Mouse (Mus musculus) hindbrain, embryonic 12.5 days (tissue): ENCODE data around the gene Sirt1. TPM values are rescaled to one million over a fixed set of nuclear protein-coding genes. Genes with fewer than 3 reads are reported as not detected.
A peak's percentile ranks its signal among the peaks of the same experiment; 100 is the strongest.
"Not testable (repeated sequence)": the region's sequence is repeated elsewhere in the genome, so short reads cannot be mapped to it uniquely, and the experiment has no call there.

Experiments
- ATAC-seq: fragments of 200-750 bp; cut with Nextera tagmentation; 2 replicates; pipeline ENCODE4 v1.8.0; 2017; ENCODE audit warnings: moderate TSS enrichment; ENCODE audit not compliant: low FRiP score
- H3K27ac ChIP-seq: fragments of 300-500 bp; sonication (generic); 2 replicates; pipeline ENCODE4 v1.5.1; 2016; ENCODE audit warnings: mild to moderate bottlenecking
- H3K27me3 ChIP-seq: fragments of 300-500 bp; sonication (generic); 2 replicates; pipeline ENCODE4 v1.6.1; 2016; ENCODE audit warnings: mild to moderate bottlenecking
- H3K36me3 ChIP-seq: fragments of 300-500 bp; sonication (generic); 2 replicates; pipeline ENCODE4 v1.6.1; 2016; ENCODE audit warnings: mild to moderate bottlenecking
- H3K4me1 ChIP-seq: fragments of 300-500 bp; sonication (generic); 2 replicates; pipeline ENCODE4 v1.6.1; 2016
- H3K4me2 ChIP-seq: fragments of 300-500 bp; sonication (generic); replicated peaks from 2 replicates; pipeline ENCODE4 v1.6.1; 2016; ENCODE audit warnings: mild to moderate bottlenecking
- H3K4me3 ChIP-seq: fragments of 300-500 bp; sonication (generic); 2 replicates; pipeline ENCODE4 v1.5.1; 2016; ENCODE audit warnings: mild to moderate bottlenecking
- H3K9ac ChIP-seq: fragments of 300-500 bp; sonication (generic); 2 replicates; pipeline ENCODE4 v1.6.1; 2016; ENCODE audit warnings: mild to moderate bottlenecking, moderate library complexity
- H3K9me3 ChIP-seq: fragments of 300-500 bp; sonication (generic); replicated peaks from 2 replicates; pipeline ENCODE4 v1.6.1; 2016; ENCODE audit warnings: mild to moderate bottlenecking
- whole genome bisulfite sequencing: fragments of 180-500 bp; shearing (Covaris S2); methylation state at CpG from one replicate; pipeline ENCODE4 v1.1.7; 2016; 5-methylcytosine and 5-hydroxymethylcytosine counted together
- polyA plus RNA-seq: library from polyadenylated mRNA; unstranded; fragments of >200 nt; fragmentation: Nextera tagmentation; extraction: Ambion mirVana; gene quantifications from 2 replicates; pipeline ENCODE4 v1.2.1, GENCODE M21; 2016

Sirt1 gene
- polyA plus RNA-seq, 1 experiment from 2014 or later: 8.6 TPM

GRCm38 (mm10) chr10:63382372-63383279 lies 1.1 kb upstream of the Sirt1 start, which contains the start of gene Dnajc12:
Gene Dnajc12 (plus strand): TSS chr10:63382443.
- Histone ChIP-seq H3K36me3 (no peaks in the 10 kb centered on the region), H3K9me3 (no peaks in the 10 kb centered on the region), H3K4me3 (peak within 1 kb of the TSS; percentile 50), H3K27me3 (peaks cover 8% of the 10 kb centered on the region; the same call in 1 of the 2 replicates), H3K9ac (peak within 1 kb of the TSS; percentile 61), H3K4me2 (peak within 1 kb of the TSS; percentile 83), H3K27ac (no peak within 1 kb of the TSS; the same call in 1 of the 2 replicates), H3K4me1 (peaks cover 7% of the 10 kb centered on the region; the same call in 1 of the 2 replicates)
- ATAC-seq: peak; percentile 94
- WGBS: 1% methylated on average over 28 of the region's 28 CpGs

GRCm38 (mm10) chr10:63378948-63379680 lies 2.4 kb downstream of the Sirt1 start:
- 71% methylated on average over 6 of the region's 6 CpGs for WGBS

GRCm38 (mm10) chr10:63377468-63377867 lies 4.0 kb downstream of the Sirt1 start:
- Histone ChIP-seq H3K9me3 (no peaks in the 10 kb centered on the region), H3K4me1 (peaks cover 7% of the 10 kb centered on the region; the same call in 1 of the 2 replicates), H3K4me3 (no peak overlapping the region), H3K27me3 (peaks cover 8% of the 10 kb centered on the region; the same call in 1 of the 2 replicates), H3K27ac (no peak overlapping the region), H3K36me3 (no peaks in the 10 kb centered on the region), H3K9ac (no peak overlapping the region), H3K4me2 (no peak overlapping the region)
- ATAC-seq: no peak
- WGBS: 25% methylated on average over 9 of the region's 9 CpGs

More at GRCm38 (mm10) chr10:63378948-63379680, 2.4 kb downstream of the Sirt1 start:
- Histone ChIP-seq H3K27me3 (peaks cover 8% of the 10 kb centered on the region; the same call in 1 of the 2 replicates), H3K4me2 (no peak overlapping the region), H3K9ac (no peak overlapping the region), H3K36me3 (no peaks in the 10 kb centered on the region), H3K4me1 (peaks cover 7% of the 10 kb centered on the region; the same call in 1 of the 2 replicates), H3K9me3 (no peaks in the 10 kb centered on the region), H3K27ac (no peak overlapping the region), H3K4me3 (no peak overlapping the region)
- ATAC-seq: no peak

GRCm38 (mm10) chr10:63376303-63376702 lies 5.2 kb downstream of the Sirt1 start:
- Histone ChIP-seq H3K4me3 (no peak overlapping the region), H3K27ac (no peak overlapping the region), H3K4me2 (no peak overlapping the region), H3K9me3 (no peaks in the 10 kb centered on the region), H3K27me3 (0 out of 2 replicates have a peak, but pooled peaks cover 2% of the 10 kb centered on the region), H3K36me3 (no peaks in the 10 kb centered on the region), H3K4me1 (peaks cover under 1% of the 10 kb centered on the region; the same call in 1 of the 2 replicates), H3K9ac (no peak overlapping the region)
- ATAC-seq: no peak
- WGBS: 91% methylated on average over 5 of the region's 5 CpGs

- H3K9ac ChIP-seq: no peak overlapping the region
- H3K36me3 ChIP-seq: no peaks in the 10 kb centered on the region
- H3K27ac ChIP-seq: no peak overlapping the region
- 86% methylated on average over 3 of the region's 3 CpGs for WGBS
- no peak overlapping the region for H3K4me3 ChIP-seq
- no peaks in the 10 kb centered on the region for H3K27me3 ChIP-seq
- H3K9me3 ChIP-seq: no peaks in the 10 kb centered on the region
- H3K4me1 ChIP-seq: no peaks in the 10 kb centered on the region
- ATAC-seq: no peak
- no peak overlapping the region for H3K4me2 ChIP-seq
These were observed 13.5 kb downstream of the Sirt1 start for GRCm38 (mm10) chr10:63368041-63368440.

GRCm38 (mm10) chr10:63367386-63367785 lies 14.1 kb downstream of the Sirt1 start:
- no peak overlapping the region for H3K9ac ChIP-seq
- no peaks in the 10 kb centered on the region for H3K9me3 ChIP-seq
- H3K27ac ChIP-seq: no peak overlapping the region
- no peaks in the 10 kb centered on the region for H3K27me3 ChIP-seq
- H3K4me2 ChIP-seq: no peak overlapping the region
- H3K36me3 ChIP-seq: no peaks in the 10 kb centered on the region
- no peak overlapping the region for H3K4me3 ChIP-seq
- no peaks in the 10 kb centered on the region for H3K4me1 ChIP-seq
- no peak for ATAC-seq
- WGBS: 78% methylated on average over 6 of the region's 6 CpGs

- 66% methylated on average over 7 of the region's 7 CpGs for WGBS
- no peak overlapping the region for H3K4me3 ChIP-seq
These were observed 15.5 kb downstream of the Sirt1 start for GRCm38 (mm10) chr10:63365918-63366455.

GRCm38 (mm10) chr10:63360502-63360901 lies 21.0 kb downstream of the Sirt1 start:
- Histone ChIP-seq H3K9ac (no peak overlapping the region), H3K4me3 (no peak overlapping the region), H3K27ac (no peak overlapping the region), H3K27me3 (no peaks in the 10 kb centered on the region), H3K4me1 (no peaks in the 10 kb centered on the region), H3K36me3 (no peaks in the 10 kb centered on the region), H3K9me3 (no peaks in the 10 kb centered on the region), H3K4me2 (no peak overlapping the region)
- WGBS: 70% methylated on average over 1 of the region's 1 CpGs
- ATAC-seq: no peak

More at GRCm38 (mm10) chr10:63365918-63366455, 15.5 kb downstream of the Sirt1 start:
- ATAC-seq: no peak
- Histone ChIP-seq H3K27ac (no peak overlapping the region), H3K36me3 (no peaks in the 10 kb centered on the region), H3K4me2 (peak overlapping the region; percentile 29; the same call in 1 of the 2 replicates), H3K9ac (no peak overlapping the region), H3K4me1 (no peaks in the 10 kb centered on the region), H3K9me3 (no peaks in the 10 kb centered on the region), H3K27me3 (no peaks in the 10 kb centered on the region)

GRCm38 (mm10) chr10:63352111-63352510 lies 29.4 kb downstream of the Sirt1 start:
- ATAC-seq: no peak
- H3K27me3 ChIP-seq: no peaks in the 10 kb centered on the region
- no peak overlapping the region for H3K4me3 ChIP-seq
- no peak overlapping the region for H3K4me2 ChIP-seq
- H3K9me3 ChIP-seq: no peaks in the 10 kb centered on the region
- 87% methylated on average over 5 of the region's 5 CpGs for WGBS
- no peaks in the 10 kb centered on the region for H3K4me1 ChIP-seq
- no peak overlapping the region for H3K27ac ChIP-seq
- no peaks in the 10 kb centered on the region for H3K36me3 ChIP-seq
- H3K9ac ChIP-seq: no peak overlapping the region

- H3K36me3 ChIP-seq, H3K4me2 ChIP-seq, H3K4me1 ChIP-seq, H3K9ac ChIP-seq, H3K27me3 ChIP-seq, H3K4me3 ChIP-seq, H3K27ac ChIP-seq, H3K9me3 ChIP-seq, ATAC-seq: not testable (repeated sequence)
- 88% methylated on average over 7 of the region's 7 CpGs for WGBS
These were observed 30.4 kb downstream of the Sirt1 start for GRCm38 (mm10) chr10:63351099-63351498.

- H3K9ac ChIP-seq: no peak overlapping the region
- H3K4me1 ChIP-seq: no peaks in the 10 kb centered on the region
- no peak overlapping the region for H3K27ac ChIP-seq
- no peaks in the 10 kb centered on the region for H3K36me3 ChIP-seq
- no peak for ATAC-seq
- H3K4me2 ChIP-seq: no peak overlapping the region
- H3K27me3 ChIP-seq: no peaks in the 10 kb centered on the region
- H3K9me3 ChIP-seq: no peaks in the 10 kb centered on the region
- H3K4me3 ChIP-seq: no peak overlapping the region
- WGBS: 92% methylated on average over 7 of the region's 7 CpGs
These were observed 30.8 kb downstream of the Sirt1 start for GRCm38 (mm10) chr10:63350666-63351065.

GRCm38 (mm10) chr10:63348291-63348690 lies 33.2 kb downstream of the Sirt1 start:
- Histone ChIP-seq H3K9me3 (no peaks in the 10 kb centered on the region), H3K9ac (no peak overlapping the region), H3K4me1 (no peaks in the 10 kb centered on the region), H3K4me2 (no peak overlapping the region), H3K27ac (no peak overlapping the region), H3K4me3 (no peak overlapping the region), H3K27me3 (no peaks in the 10 kb centered on the region), H3K36me3 (no peaks in the 10 kb centered on the region)
- ATAC-seq: no peak
- WGBS: 55% methylated on average over 3 of the region's 3 CpGs
